Mouse (Mus musculus) hindbrain, embryonic 16.5 days (tissue): ENCODE results near the gene Sp6. TPM values are rescaled to one million over a fixed set of nuclear protein-coding genes. Genes with fewer than 3 reads are reported as not detected.

Source experiments
- microRNA-seq: library from miRNA; unstranded; fragments of <30 nt; microRNA quantifications from one replicate; pipeline ENCODE4, GENCODE M21; 2017
- polyA plus RNA-seq: library from polyadenylated mRNA; unstranded; fragments of >200 nt; fragmentation: Nextera tagmentation; extraction: Ambion mirVana; gene quantifications from 2 replicates; pipeline ENCODE4 v1.2.1, GENCODE M21; 2015

The Sp6 gene
- polyA plus RNA-seq, 1 experiment from 2014 or later: 0.35 TPM

Small RNAs within 50 kb of the gene (microRNA-seq; reads per million reads assigned to microRNA genes)
- gene Mir8103: not detected

Other genes with a start within 250 kb of the Sp6 start
- gene Snx11, start 235.8 kb upstream of the Sp6 start, polyA plus RNA-seq: 52.2 and 55.9 TPM in 2 replicates
- 51.6 and 52.0 TPM in 2 replicates for gene Cbx1, start 224.3 kb upstream of the Sp6 start, polyA plus RNA-seq
- 83.3 and 86.9 TPM in 2 replicates for gene Nfe2l1, start 183.4 kb upstream of the Sp6 start, polyA plus RNA-seq
- gene Copz2, start 163.5 kb upstream of the Sp6 start, polyA plus RNA-seq: 22.2 and 27.4 TPM in 2 replicates
- 81.2 and 84.8 TPM in 2 replicates for gene Cdk5rap3, start 96.9 kb upstream of the Sp6 start, polyA plus RNA-seq
- 0.35 and 0.60 TPM in 2 replicates for gene Prr15l, start 85.3 kb upstream of the Sp6 start, polyA plus RNA-seq
- gene Pnpo, start 69.4 kb upstream of the Sp6 start, polyA plus RNA-seq: 36.2 and 37.3 TPM in 2 replicates
- gene Sp2, start 30.4 kb upstream of the Sp6 start, polyA plus RNA-seq: 13.5 and 19.0 TPM in 2 replicates
- 14.5 and 16.8 TPM in 2 replicates for gene Scrn2, start 16.5 kb downstream of the Sp6 start, polyA plus RNA-seq
- gene Lrrc46, start 28.0 kb downstream of the Sp6 start, polyA plus RNA-seq: 3.4 and 3.9 TPM in 2 replicates
- 63.4 and 66.9 TPM in 2 replicates for gene Mrpl10, start 28.2 kb downstream of the Sp6 start, polyA plus RNA-seq
- gene Osbpl7, start 37.2 kb downstream of the Sp6 start, polyA plus RNA-seq: 12.5 and 12.9 TPM in 2 replicates
- gene Tbx21, start 101.9 kb downstream of the Sp6 start, polyA plus RNA-seq: 0.15 and 0.22 TPM in 2 replicates
- 7.2 and 7.8 TPM in 2 replicates for gene Tbkbp1, start 138.1 kb downstream of the Sp6 start, polyA plus RNA-seq
- 29.7 and 31.4 TPM in 2 replicates for gene Kpnb1, start 174.5 kb downstream of the Sp6 start, polyA plus RNA-seq